Mouse (Mus musculus): ENCODE results near the gene Pak3.

Pak3 gene

GRCm38 (mm10) chrX:143664221-143665150 lies 146.1 kb downstream of the Pak3 start:
- peak; percentile 44 to 69 for DNase-seq (ENCODE audit: inconsistent age in 2 of 2, low spot score in 1 of 2)

GRCm38 (mm10) chrX:143665771-143666170 lies 147.4 kb downstream of the Pak3 start:
- peak; percentile 4 to 42 for DNase-seq (ENCODE audit: inconsistent age in 2 of 2, low spot score in 1 of 2)

- DNase-seq (ENCODE audit: inconsistent age in 2 of 2, low spot score in 1 of 2) = peak; percentile 5 to 40
Measured at GRCm38 (mm10) chrX:143666991-143667390, 148.6 kb downstream of the Pak3 start.

GRCm38 (mm10) chrX:143668242-143668641 lies 149.9 kb downstream of the Pak3 start:
- DNase-seq (ENCODE audit: inconsistent age in 2 of 2, low spot score in 1 of 2) = peak; percentile 44 to 77

GRCm38 (mm10) chrX:143678566-143678965 lies 160.2 kb downstream of the Pak3 start:
- peak in 1 of 2 experiments; percentile 39 for DNase-seq (ENCODE audit: inconsistent age in 2 of 2, low spot score in 1 of 2)

GRCm38 (mm10) chrX:143722250-143722649 lies 203.9 kb downstream of the Pak3 start:
- no peak for DNase-seq (ENCODE audit: inconsistent age in 2 of 2, low spot score in 1 of 2)

GRCm38 (mm10) chrX:143725411-143725810 lies 207.0 kb downstream of the Pak3 start:
- DNase-seq (ENCODE audit: inconsistent age in 2 of 2, low spot score in 1 of 2) = no peak

GRCm38 (mm10) chrX:143736035-143736434 lies 217.6 kb downstream of the Pak3 start:
- DNase-seq (ENCODE audit: inconsistent age in 2 of 2, low spot score in 1 of 2) = peak in 1 of 2 experiments; percentile 35

GRCm38 (mm10) chrX:143739171-143739570 lies 220.8 kb downstream of the Pak3 start:
- peak; percentile 8 to 39 for DNase-seq (ENCODE audit: inconsistent age in 2 of 2, low spot score in 1 of 2)

- no peak for DNase-seq (ENCODE audit: inconsistent age in 2 of 2, low spot score in 1 of 2)
Measured at GRCm38 (mm10) chrX:143762556-143762955, 244.2 kb downstream of the Pak3 start.

- no peak for DNase-seq (ENCODE audit: inconsistent age in 2 of 2, low spot score in 1 of 2)
Measured at GRCm38 (mm10) chrX:143815948-143816347, 297.6 kb downstream of the Pak3 start.

GRCm38 (mm10) chrX:143818961-143819360 lies 300.6 kb downstream of the Pak3 start:
- DNase-seq (ENCODE audit: inconsistent age in 2 of 2, low spot score in 1 of 2) = no peak

GRCm38 (mm10) chrX:143826521-143826920 lies 308.1 kb downstream of the Pak3 start:
- no peak for DNase-seq (ENCODE audit: inconsistent age in 2 of 2, low spot score in 1 of 2)

GRCm38 (mm10) chrX:143827212-143827611 lies 308.8 kb downstream of the Pak3 start, which contains the start of gene Capn6:
TSS of gene Capn6 (minus strand) at chrX:143827414.
- no peak for DNase-seq (ENCODE audit: inconsistent age in 2 of 2, low spot score in 1 of 2)

- DNase-seq (ENCODE audit: inconsistent age in 2 of 2, low spot score in 1 of 2) = no peak
Measured at GRCm38 (mm10) chrX:143846637-143847036, 328.2 kb downstream of the Pak3 start.

All from adrenal gland, adult (tissue).